Mouse (Mus musculus): ENCODE measurements around the gene Olfr523. TPM values are rescaled to one million over a fixed set of nuclear protein-coding genes. Genes with fewer than 3 reads are reported as not detected.

The Olfr523 gene
- polyA plus RNA-seq, 1 experiment = 1.0 TPM

DNA sequence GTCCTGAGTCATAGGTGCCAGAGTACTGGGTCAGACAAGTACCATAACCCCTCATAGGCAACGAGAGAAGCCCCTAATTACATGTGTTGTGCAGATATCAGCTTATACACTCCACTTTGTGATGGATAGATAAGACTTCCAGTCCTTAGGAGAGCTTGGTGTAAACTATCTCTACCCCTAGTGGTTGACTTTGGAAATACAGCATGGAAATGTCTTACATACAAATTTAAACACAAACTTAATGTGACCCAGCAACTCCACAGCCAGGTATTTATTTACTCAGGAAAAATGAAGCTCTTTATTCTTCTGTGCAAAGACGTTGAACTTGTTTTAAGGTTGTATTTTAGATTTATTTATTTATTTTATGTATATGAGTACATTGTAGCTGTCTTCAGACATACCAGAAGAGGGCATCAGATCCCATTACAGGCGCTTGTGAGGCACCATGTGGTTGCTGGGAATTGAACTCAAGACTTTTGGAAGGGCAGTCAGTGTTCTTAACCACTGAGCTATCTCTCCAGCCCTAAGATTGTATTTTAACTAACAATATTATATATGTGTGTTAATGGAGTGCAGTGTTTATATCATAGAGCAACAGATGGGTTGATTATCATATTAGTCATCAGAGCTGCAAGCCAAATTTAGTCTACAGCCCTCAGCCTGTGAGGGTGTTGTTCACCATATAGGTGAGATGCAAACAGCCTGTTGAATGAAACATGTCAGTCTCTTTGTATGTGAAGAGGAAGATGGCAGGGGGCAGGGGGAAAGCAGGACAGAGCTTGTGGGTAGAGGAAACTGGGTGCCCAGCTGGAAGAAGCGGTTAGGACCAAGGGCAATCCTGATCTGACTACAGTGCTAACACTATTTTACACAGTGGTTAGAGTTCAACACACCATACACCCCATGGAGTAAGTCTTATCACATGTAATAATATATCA, 15.6 kb downstream of the Olfr523 start:
- H3K4me3 ChIP-seq (ENCODE audit: control insufficient read depth, insufficient read depth, low read length) = no peak overlapping the region
- WGBS = 58% methylated on average over 4 of the region's 4 CpGs
- no peaks in the 10 kb centered on the region for H3K36me3 ChIP-seq (ENCODE audit: control insufficient read depth, insufficient read depth, low read length)
- H3K27me3 ChIP-seq (ENCODE audit: control insufficient read depth, insufficient read depth, low read length) = no peaks in the 10 kb centered on the region
- peaks cover 9% of the 10 kb centered on the region for H3K4me1 ChIP-seq (replicated peaks; ENCODE audit: control insufficient read depth, insufficient read depth, low read length)
- H3K27ac ChIP-seq (ENCODE audit: control insufficient read depth, insufficient read depth, low read length) = no peak overlapping the region
- no peak for DNase-seq
- no peak for TF ChIP-seq POLR2A (IDR thresholded peaks at IDR 0.05; ENCODE audit: control insufficient read depth, extremely low read depth, insufficient read depth, low read length, poor library complexity)
- no peak for TF ChIP-seq CTCF (IDR thresholded peaks at IDR 0.05; ENCODE audit: borderline replicate concordance, control insufficient read depth, extremely low read depth, insufficient read depth, low read length, poor library complexity)

DNA sequence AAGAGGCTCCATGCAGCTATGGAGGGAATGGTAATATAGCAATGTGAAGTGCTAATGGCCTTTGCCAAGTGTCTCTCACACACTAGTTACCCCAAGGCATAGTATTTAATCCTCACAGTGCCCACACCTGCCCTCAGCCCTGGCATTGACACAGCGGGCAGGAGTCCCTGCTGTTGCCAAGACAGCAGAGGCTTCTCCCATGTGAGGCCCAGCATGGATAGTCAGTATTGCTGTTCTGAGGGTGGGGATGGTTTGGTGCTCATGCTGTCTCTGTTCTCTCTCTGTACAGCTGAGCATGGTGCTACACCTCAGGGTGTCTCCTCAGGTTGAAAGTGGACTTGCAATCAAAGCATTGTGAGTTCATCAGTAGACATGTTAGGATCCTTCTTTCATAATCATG, 17.4 kb downstream of the Olfr523 start:
- 91% methylated on average over 1 of the region's 1 CpGs for WGBS

DNA sequence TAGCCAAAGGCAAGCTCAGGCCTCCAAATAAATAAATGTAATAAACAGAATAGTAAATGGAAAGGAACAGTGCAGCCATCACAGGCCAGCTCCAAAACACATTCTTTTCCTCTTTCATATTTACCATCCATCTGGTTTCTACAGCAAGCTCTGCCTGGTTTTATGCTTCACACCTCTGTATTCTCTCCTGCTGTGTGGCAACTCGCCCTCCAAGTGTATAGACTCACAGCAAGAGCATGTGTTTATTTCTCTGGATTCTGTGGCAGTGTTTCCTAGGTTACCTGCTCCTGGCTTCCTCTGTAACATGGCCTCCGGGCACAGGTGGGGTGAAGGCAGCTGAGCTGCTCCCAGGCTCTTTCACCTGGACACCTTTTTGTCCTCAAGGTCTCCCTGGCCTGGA, 19.4 kb downstream of the Olfr523 start:
- 17% methylated on average over 2 of the region's 2 CpGs for WGBS
- Histone ChIP-seq H3K27ac (ENCODE audit: control insufficient read depth, insufficient read depth, low read length) (peak overlapping the region; percentile 46; the same call in 1 of the 2 replicates), H3K4me1 (replicated peaks; ENCODE audit: control insufficient read depth, insufficient read depth, low read length) (peaks cover 14% of the 10 kb centered on the region), H3K36me3 (ENCODE audit: control insufficient read depth, insufficient read depth, low read length) (no peaks in the 10 kb centered on the region), H3K4me3 (ENCODE audit: control insufficient read depth, insufficient read depth, low read length) (no peak overlapping the region), H3K27me3 (ENCODE audit: control insufficient read depth, insufficient read depth, low read length) (no peaks in the 10 kb centered on the region)
- no peak for TF ChIP-seq CTCF (IDR thresholded peaks at IDR 0.05; ENCODE audit: borderline replicate concordance, control insufficient read depth, extremely low read depth, insufficient read depth, low read length, poor library complexity)
- no peak for TF ChIP-seq POLR2A (IDR thresholded peaks at IDR 0.05; ENCODE audit: control insufficient read depth, extremely low read depth, insufficient read depth, low read length, poor library complexity)
- DNase-seq = no peak

More for the DNA sequence above, 17.4 kb downstream of the Olfr523 start:
- H3K4me3 ChIP-seq (ENCODE audit: control insufficient read depth, insufficient read depth, low read length) = no peak overlapping the region
- no peaks in the 10 kb centered on the region for H3K36me3 ChIP-seq (ENCODE audit: control insufficient read depth, insufficient read depth, low read length)
- H3K27ac ChIP-seq (ENCODE audit: control insufficient read depth, insufficient read depth, low read length) = no peak overlapping the region
- DNase-seq = no peak
- peaks cover 11% of the 10 kb centered on the region for H3K4me1 ChIP-seq (replicated peaks; ENCODE audit: control insufficient read depth, insufficient read depth, low read length)
- H3K27me3 ChIP-seq (ENCODE audit: control insufficient read depth, insufficient read depth, low read length) = no peaks in the 10 kb centered on the region
- TF ChIP-seq POLR2A (IDR thresholded peaks at IDR 0.05; ENCODE audit: control insufficient read depth, extremely low read depth, insufficient read depth, low read length, poor library complexity) = no peak
- no peak for TF ChIP-seq CTCF (IDR thresholded peaks at IDR 0.05; ENCODE audit: borderline replicate concordance, control insufficient read depth, extremely low read depth, insufficient read depth, low read length, poor library complexity)

DNA sequence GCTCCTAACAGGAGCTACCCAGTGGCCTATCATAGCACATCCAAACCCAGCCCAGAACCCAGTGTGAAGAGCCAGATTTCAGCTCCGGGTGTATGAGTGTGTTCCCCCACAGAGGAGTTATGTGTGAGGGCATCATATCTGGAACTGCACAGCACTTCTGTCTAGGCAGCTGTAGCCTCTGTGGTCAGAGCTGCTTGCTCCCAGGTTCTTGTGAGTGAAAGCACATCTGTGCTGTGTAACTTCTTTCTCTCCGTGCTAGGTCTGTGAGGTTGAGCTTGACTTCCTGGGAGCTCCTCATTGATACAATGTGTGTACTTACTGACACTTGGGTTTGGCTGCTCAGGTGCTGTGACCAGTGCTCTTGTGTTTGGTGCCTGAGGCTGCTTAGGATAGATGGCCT, 19.8 kb downstream of the Olfr523 start:
- no peak overlapping the region for H3K4me3 ChIP-seq (ENCODE audit: control insufficient read depth, insufficient read depth, low read length)
- TF ChIP-seq CTCF (IDR thresholded peaks at IDR 0.05; ENCODE audit: borderline replicate concordance, control insufficient read depth, extremely low read depth, insufficient read depth, low read length, poor library complexity) (no peak), POLR2A (IDR thresholded peaks at IDR 0.05; ENCODE audit: control insufficient read depth, extremely low read depth, insufficient read depth, low read length, poor library complexity) (no peak)
- H3K27me3 ChIP-seq (ENCODE audit: control insufficient read depth, insufficient read depth, low read length) = no peaks in the 10 kb centered on the region
- H3K4me1 ChIP-seq (replicated peaks; ENCODE audit: control insufficient read depth, insufficient read depth, low read length) = peaks cover 14% of the 10 kb centered on the region
- WGBS = 4% methylated on average over 2 of the region's 2 CpGs
- no peak for DNase-seq
- peak overlapping the region; percentile 46; the same call in 1 of the 2 replicates for H3K27ac ChIP-seq (ENCODE audit: control insufficient read depth, insufficient read depth, low read length)
- H3K36me3 ChIP-seq (ENCODE audit: control insufficient read depth, insufficient read depth, low read length) = no peaks in the 10 kb centered on the region

DNA sequence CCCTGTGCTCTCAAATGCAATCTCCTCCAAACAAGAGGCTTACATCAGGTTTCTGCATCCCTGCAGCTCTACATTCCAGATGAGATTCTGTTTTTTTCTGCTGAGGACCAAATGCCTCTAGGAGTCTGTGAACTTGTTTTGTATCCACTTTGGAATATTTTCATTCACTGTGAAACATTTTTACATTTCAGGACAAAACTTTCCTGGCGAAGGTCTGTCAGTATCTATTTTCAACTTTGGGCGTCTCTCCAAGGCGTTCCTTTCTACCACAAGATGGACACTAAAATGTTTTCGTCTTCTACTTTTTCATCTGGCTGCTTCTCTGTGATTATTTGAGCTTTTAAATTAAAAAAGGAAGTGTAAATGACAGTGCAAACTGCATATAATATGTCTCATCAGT, 21.0 kb downstream of the Olfr523 start:
- TF ChIP-seq CTCF (IDR thresholded peaks at IDR 0.05; ENCODE audit: borderline replicate concordance, control insufficient read depth, extremely low read depth, insufficient read depth, low read length, poor library complexity) (no peak), POLR2A (IDR thresholded peaks at IDR 0.05; ENCODE audit: control insufficient read depth, extremely low read depth, insufficient read depth, low read length, poor library complexity) (no peak)
- peaks cover 14% of the 10 kb centered on the region for H3K4me1 ChIP-seq (replicated peaks; ENCODE audit: control insufficient read depth, insufficient read depth, low read length)
- no peaks in the 10 kb centered on the region for H3K36me3 ChIP-seq (ENCODE audit: control insufficient read depth, insufficient read depth, low read length)
- H3K27me3 ChIP-seq (ENCODE audit: control insufficient read depth, insufficient read depth, low read length) = no peaks in the 10 kb centered on the region
- WGBS = 71% methylated on average over 4 of the region's 4 CpGs
- DNase-seq = no peak
- no peak overlapping the region for H3K4me3 ChIP-seq (ENCODE audit: control insufficient read depth, insufficient read depth, low read length)
- H3K27ac ChIP-seq (ENCODE audit: control insufficient read depth, insufficient read depth, low read length) = no peak overlapping the region

DNA sequence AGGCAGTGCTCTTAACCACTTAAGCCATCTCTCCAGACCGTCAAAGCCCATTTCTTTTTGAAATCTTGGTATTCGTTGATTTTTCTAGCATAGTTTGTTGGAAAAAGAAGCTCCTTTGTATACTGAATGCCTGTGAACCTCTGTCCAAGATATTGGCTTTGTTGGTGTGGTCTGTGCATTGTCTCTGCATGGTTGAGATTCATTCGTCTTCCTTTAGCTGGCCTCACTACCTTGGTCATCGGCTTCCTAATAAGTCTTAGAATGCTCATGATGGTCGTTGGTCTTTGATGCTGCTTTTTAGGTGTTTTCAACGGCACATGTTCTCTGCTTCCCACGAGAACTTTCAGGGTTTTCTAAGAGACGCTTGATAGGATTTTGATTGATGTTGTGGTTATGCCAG, 23.0 kb downstream of the Olfr523 start:
- DNase-seq = no peak
- WGBS = 52% methylated on average over 8 of the region's 8 CpGs
- H3K36me3 ChIP-seq (ENCODE audit: control insufficient read depth, insufficient read depth, low read length) = no peaks in the 10 kb centered on the region

More for the DNA sequence above, 23.0 kb downstream of the Olfr523 start:
- Histone ChIP-seq H3K27ac (ENCODE audit: control insufficient read depth, insufficient read depth, low read length) (no peak overlapping the region), H3K4me1 (replicated peaks; ENCODE audit: control insufficient read depth, insufficient read depth, low read length) (peaks cover 14% of the 10 kb centered on the region), H3K4me3 (ENCODE audit: control insufficient read depth, insufficient read depth, low read length) (no peak overlapping the region), H3K27me3 (ENCODE audit: control insufficient read depth, insufficient read depth, low read length) (no peaks in the 10 kb centered on the region)
- TF ChIP-seq CTCF (IDR thresholded peaks at IDR 0.05; ENCODE audit: borderline replicate concordance, control insufficient read depth, extremely low read depth, insufficient read depth, low read length, poor library complexity) (no peak), POLR2A (IDR thresholded peaks at IDR 0.05; ENCODE audit: control insufficient read depth, extremely low read depth, insufficient read depth, low read length, poor library complexity) (no peak)
